Mouse (Mus musculus) cerebellum, postnatal 14 days (tissue): ENCODE data around the gene Gm21663.
"Not testable (repeated sequence)": the region's sequence is repeated elsewhere in the genome, so short reads cannot be mapped to it uniquely, and the experiment has no call there.

ENCODE experiments used
- DNase-seq, 2 experiments: peaks; one replicate each; pipeline ENCODE4 v3.0.0; 2021; ENCODE audit warnings: mixed read lengths in 2 of 2

Gm21663 gene

GRCm38 (mm10) chr5:25942281-25942680 lies at the start of gene Gm21663:
Gene Gm21663, minus strand, starts transcription at chr5:25942381.
- DNase-seq: not testable (repeated sequence)

GRCm38 (mm10) chr5:25988550-25988949 lies 46.4 kb upstream of the Gm21663 start, which contains the start of gene Gm21698:
Gene Gm21698, minus strand, starts transcription at chr5:25988650.
- not testable (repeated sequence) for DNase-seq

- not testable (repeated sequence) for DNase-seq
Measured at GRCm38 (mm10) chr5:25972563-25972962, 30.4 kb upstream of the Gm21663 start, which contains the start of gene Gm21680. Gene Gm21680, minus strand, starts transcription at chr5:25972663.

- peak; percentile 3 to 5 for DNase-seq
Measured at GRCm38 (mm10) chr5:25957050-25957449, 14.9 kb upstream of the Gm21663 start.

GRCm38 (mm10) chr5:25956611-25957010 lies 14.4 kb upstream of the Gm21663 start:
- peak; percentile 8 to 11 for DNase-seq

GRCm38 (mm10) chr5:25954317-25954716 lies 12.1 kb upstream of the Gm21663 start, which contains the start of gene Gm21671:
Gene Gm21671, minus strand, starts transcription at chr5:25954417.
- not testable (repeated sequence) for DNase-seq

GRCm38 (mm10) chr5:25945391-25945790 lies 3.2 kb upstream of the Gm21663 start:
- not testable (repeated sequence) for DNase-seq

GRCm38 (mm10) chr5:25891321-25891720 lies 50.9 kb downstream of the Gm21663 start:
- peak; percentile 95 to 96 for DNase-seq

- DNase-seq: peak; percentile 65 to 69
Measured at GRCm38 (mm10) chr5:25889746-25890382, 52.3 kb downstream of the Gm21663 start.

GRCm38 (mm10) chr5:25886708-25887107 lies 55.5 kb downstream of the Gm21663 start:
- no peak for DNase-seq
